Mouse (Mus musculus): ENCODE measurements around the gene Prkci.

DNA sequence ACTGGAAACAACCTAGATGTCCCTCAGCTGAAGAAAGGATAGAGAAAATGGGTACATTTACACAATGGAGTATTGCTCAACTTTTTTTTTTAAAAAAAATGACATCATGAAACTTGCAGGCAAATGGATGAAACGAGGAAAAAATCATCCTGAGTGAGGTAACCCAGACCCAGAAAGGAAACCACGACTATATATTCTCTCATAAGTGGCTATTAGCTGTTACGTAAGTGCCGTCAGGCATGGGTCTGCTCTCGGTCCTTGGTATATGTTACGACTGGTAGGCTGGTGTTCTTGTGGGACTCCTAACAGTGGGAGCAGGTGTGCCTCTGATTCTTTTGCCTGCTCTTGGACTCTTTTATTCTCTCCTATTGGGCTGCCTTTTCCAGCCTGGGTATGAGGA is 39.2 kb upstream of the Prkci start:
- no peak for TF ChIP-seq POLR2A (IDR thresholded peaks at IDR 0.05; ENCODE audit: extremely low read depth, insufficient read depth, low read length)
- TF ChIP-seq CTCF (IDR thresholded peaks at IDR 0.05; ENCODE audit: extremely low read depth, insufficient read depth, low read length), result no peak
